Mouse (Mus musculus): ENCODE data around the gene Pparg.

DNA sequence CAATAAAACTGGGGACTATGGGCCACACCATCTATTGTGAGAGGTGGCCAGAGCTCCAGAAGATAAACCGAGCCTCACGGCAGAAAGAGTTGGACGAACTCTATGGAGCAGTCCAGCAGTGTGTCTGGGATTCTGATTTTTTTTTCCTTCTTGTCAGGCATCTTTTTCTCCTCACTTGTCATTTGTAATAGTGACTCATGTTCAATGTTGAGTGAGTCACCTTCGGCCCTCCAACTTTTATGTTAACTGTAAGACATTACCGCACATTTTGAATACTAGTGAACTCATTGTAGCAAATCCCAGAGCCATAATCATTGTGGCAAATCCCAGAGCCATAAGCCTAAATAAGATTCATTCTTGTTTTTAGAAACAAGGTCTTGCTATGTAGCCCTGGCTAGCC is 37.8 kb upstream of the Pparg start:
- TF ChIP-seq CTCF (IDR thresholded peaks at IDR 0.05; ENCODE audit: control insufficient read depth, insufficient read depth, low read length) (no peak), POLR2A (IDR thresholded peaks at IDR 0.05; ENCODE audit: borderline replicate concordance, control insufficient read depth, low read depth, low read length) (no peak)

Measured in bone marrow, adult 2 months (tissue).